Mouse (Mus musculus) B cell, adult (primary cell): ENCODE results near the gene Prrt1. TPM values are rescaled to one million over a fixed set of nuclear protein-coding genes. Genes with fewer than 3 reads are reported as not detected.

Source experiments
- total RNA-seq: library from RNA; stranded (reverse); gene quantifications from 4 replicates; pipeline ENCODE4 v1.2.4, GENCODE M21; 2023; ENCODE audit not compliant: inconsistent age

Gene Prrt1
- total RNA-seq = 0.84 TPM in 1 of 4 replicates, not detected in the others

DNA sequence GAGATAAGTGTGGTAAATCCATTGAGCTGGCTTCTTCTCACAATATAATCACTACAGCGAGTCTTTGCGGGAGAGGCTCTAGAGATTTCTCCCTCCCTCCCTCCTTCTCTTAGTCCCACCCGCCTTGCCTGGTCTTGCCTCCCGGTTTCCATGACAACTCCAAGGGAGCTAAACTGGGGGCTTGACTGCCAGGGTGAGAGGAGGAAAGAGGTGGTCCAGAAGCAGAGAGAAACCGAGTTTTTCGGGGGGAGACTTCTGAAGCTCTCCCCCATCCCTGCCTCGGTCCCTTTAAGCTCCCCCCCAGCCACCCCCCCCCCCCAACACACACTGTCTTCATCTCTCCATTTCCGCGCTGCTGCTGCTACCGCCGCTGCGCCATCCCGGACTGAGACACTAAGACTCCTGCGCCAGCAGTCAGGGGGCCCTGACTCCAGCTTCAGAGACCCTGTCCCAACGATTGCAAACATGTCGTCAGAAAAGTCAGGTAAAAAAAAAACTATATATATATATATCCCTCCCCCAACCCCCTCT is at the start of gene Prrt1:
Prrt1 (plus strand) TSS at position 313 of the 531 bp plus-strand sequence.

DNA sequence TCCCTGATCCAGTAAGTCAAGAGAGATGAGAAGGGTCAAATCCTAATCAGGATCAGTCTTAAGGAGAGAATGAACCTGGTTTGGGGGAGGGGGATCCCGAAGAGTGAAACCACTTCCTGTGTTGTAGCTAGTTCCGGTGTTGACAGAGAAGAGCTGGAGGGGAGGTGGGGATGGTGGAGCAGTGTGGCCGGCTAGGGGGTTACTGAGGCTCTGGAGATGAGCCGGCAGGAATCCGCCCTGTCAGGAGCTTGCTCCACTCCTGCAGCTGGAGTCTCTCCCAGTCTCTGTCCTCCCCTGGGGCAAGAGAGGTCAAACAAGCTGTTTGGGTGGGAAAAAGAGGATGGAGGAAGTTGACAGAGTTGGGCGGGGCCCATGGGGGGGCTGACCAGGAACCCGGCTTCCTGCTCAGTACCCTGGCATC is 39.6 kb upstream of the Prrt1 start, which contains the start of gene Gpsm3:
Gpsm3 (plus strand) TSS at position 126 of the 421 bp plus-strand sequence.

DNA sequence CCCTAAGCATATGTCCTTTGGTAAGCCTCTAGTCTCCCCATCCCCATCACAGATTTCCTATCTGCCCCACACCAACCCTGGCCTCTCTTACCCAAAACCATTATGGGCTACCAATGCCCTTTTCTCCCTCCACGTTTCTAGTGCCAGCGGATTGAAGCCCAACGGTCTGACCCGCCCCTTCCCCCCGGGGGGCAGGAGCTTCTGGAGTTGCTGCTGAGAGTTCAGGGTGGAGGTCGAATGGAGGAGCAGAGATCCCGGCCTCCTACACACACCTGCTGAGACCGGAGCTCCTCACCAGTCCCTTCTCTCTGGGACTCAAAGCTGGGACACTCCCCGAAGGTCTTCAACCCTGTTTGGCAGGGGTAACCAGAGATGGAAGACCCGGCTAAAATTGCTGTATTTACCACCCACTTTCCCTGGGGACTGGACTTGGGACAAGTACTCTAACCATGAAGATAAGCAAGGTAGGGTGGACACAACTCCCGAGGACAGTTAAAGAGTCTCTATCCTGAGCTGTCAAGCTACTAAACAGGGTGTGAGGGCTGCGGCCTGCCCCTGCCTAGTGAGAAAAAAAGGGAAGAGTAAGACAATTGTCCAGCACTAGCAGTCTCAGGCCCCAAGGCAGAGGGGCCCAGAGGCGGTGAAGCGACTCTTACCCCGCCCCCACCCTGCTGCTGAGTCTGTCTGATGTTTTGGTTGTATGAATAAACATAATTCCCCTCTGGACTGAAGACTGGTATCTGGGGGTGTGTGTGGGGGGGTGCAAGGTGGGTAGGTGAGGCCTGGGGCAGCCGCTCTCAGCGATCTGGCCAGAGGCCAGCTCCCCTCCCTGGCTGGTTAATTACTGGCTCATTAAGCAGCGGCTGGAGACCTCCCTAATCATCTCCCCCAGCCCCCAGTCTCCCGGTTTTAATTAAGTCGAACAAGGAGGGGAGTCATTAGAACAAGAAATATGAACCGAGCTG is 38.0 kb upstream of the Prrt1 start, which contains the start of gene Pbx2:
Pbx2 (plus strand) TSS at position 238 of the 965 bp plus-strand sequence.

DNA sequence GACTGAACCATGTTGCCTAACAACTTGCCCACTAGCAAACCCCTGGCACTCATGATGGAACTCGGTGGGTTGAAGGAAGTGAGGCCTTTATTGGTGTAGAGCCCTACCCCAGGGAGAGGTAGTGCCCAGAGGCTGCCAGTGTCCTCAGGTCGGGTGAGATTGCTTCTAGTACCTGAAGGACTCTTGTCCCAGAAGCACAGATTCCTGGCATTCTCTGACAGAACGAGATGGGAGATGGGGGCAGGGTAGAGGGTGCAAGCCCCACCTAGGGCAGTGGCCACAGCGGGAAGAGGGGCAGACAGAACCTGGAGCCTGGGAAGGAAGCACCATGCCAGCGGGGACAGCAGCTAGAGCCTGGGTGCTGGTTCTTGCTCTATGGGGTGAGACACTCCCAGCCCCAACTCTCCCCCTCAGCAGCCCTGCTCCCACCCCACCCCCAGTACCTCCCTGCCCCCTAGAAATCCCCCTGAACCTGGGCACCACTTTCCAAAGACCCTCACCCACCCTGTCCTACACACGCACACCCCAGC is 31.7 kb upstream of the Prrt1 start, which contains the start of gene Ager:
Ager (plus strand) TSS at position 297 of the 530 bp plus-strand sequence.

DNA sequence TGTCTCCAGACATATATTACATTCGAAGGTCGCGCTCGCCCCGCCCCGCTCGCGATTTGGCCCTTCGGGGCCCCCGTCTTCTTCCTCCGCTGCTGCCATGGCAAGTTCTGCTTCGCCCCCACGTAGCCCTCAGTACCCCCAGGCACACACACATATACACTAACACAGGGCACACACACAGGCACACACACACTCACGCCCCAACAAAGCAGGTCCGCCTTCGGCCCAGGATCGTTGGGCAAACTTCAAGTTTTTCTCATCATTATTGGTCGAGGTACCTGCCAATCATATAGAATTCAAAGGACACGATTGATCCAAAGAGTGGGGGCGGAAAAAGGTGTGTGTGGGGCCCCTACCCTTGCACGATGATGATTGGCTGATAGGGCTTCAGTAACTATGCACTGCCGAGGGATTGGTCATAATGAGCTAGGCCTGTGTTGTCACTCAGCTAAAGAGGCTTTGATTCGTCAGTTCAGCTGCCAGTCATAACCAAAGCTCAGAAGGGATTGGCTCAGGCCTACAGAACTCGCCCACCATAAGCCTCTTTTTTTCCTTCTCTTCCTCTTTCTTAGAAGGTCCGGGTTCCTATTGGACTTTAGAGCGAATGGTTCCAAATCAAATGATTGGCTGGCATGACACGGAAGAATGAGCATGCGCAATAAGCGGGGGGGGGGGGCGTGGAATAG is 25.8 kb upstream of the Prrt1 start, which contains the start of gene Rnf5:
Rnf5 (minus strand) TSS at position 316 of the 686 bp plus-strand sequence.

DNA sequence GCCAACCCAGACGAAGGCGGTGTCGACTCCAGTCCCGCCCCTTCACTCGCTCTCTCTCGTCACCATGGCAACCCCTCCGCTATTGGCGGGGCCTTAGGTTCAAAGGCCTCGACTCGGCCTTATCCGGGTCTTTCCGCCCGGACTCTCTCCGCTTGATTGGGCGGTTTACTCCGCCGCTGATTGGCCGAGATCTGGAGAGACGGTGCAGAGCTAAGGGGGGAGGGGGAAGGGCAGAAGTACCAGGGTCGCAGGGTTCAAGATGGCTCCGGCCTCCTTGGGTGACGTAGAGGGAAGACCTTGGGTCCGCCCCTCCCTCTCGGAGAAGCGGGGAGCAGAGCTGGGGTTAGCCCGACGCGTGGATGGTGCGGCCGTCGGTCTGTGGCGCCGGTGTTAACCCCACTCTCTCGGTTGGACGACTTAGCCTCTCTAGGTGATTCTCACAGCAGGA is 25.2 kb upstream of the Prrt1 start, which contains the start of gene Agpat1:
Agpat1 (plus strand) TSS at position 202 of the 448 bp plus-strand sequence.

DNA sequence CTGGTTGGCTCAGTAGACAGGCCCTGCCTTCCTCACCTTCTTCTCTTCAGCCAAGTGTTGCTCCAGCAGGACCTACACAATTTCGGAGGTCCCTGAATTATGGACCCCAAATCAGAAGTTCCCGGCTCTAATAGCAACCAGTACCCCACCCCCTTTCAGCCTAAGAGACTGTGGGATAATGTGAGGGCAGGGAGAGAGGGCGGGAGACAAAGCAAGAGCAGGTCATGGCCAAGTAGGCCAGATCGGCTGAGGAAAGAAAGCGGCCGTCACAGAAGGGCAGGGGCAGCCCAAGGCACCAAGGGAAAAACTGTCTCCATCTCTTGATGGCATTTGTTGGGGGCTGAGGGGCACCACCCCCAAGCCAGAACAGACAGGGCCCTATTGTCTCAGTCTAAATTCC is 13.5 kb upstream of the Prrt1 start, which contains the start of gene Egfl8:
Egfl8 (minus strand) TSS at position 101 of the 400 bp plus-strand sequence.

DNA sequence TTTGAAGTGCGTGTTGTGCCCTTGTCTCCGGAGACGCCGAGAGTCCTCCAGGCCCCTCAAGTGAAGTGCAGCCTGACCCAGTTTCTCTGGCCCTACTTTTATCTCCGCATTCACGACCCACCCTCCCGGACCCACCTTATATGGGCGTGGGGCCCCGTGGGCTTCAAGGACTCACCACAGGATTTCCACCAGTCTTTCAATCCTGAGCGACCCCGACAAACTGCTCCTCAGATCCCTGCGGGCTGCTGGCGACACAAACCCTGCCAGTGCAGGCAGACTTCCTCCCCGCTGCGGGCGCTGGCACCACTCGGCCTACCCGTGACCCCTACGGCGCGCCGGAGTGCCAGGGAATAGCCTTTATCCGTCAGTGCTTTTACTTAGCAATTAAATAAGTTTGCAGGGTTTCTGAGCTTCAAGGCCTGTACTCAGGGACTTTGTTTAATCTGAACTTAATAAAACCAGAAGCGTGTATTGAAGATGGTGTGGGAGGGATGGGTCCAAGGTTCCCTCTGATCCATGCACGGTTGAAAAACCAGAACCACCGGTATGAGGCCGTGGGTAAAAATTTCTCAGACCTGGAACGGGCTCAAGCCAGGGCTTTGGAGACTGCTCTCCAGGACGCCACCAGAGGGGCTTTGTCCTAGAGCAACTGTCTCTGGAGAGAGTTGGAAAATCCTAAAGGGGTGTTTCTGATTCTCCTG is 1.2 kb upstream of the Prrt1 start, which contains the start of gene Ppt2:
Ppt2 (minus strand) TSS at position 568 of the 701 bp plus-strand sequence.

DNA sequence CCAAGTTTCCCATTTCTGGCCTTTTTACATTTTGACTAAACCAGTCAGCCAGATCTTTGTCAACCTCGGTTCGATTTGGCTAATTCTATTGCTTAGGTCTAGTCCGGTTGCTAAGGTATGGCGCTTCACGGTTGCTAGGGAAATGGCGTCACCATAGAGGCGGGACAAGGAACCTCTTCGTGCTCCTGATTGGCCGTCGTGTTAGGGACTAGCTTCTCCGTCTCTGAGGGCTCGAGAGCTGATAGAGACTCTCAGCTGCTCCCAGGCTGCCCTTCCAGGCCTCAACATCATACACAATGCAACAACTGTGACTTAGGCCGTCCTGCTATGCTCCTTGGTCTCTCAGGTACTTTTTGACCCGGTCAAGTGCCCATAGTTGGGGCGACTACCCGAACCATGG is 15.3 kb downstream of the Prrt1 start, which contains the start of gene Fkbpl:
Fkbpl (plus strand) TSS at position 157 of the 400 bp plus-strand sequence.

DNA sequence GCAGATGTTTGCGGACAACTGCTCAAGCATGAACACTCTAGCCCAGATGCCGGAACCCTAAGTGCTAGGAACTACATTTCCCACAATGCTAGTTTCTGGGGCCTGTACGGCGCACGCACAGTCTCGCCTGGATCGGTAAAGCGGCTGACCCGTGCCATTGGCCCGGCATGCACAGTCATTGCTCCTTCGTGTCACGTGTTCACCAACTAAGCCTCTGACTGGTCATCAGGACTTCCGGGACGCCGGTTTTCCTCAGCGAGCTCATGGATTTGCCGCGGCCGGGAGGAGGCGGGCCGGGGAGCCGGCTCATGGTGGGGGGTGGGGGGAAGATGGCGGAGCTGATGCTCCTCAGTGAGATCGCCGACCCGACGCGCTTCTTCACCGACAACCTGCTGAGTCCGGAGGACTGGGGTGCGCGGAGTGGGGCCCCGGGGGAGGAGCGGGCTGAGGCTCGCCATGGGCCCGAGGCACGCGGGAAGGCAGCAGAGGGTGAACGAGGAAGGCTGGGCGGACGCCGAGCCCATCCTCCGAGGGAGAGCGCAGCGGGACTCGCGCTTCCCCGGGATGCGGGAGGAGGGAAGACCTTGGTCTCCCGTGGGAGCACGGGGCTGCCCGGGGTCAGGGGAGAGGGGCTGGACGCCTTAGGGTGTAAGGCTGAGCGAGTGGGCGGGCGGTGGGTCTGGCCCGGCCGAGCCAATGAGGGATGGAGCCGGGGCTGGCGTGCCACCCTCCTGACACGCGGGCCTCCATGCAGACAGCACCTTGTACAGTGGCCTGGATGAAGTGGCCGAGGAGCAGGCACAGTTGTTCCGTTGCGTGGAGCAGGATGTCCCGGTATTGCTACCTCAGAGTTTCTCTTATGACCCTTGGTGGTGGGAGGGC is 17.8 kb downstream of the Prrt1 start, which contains the start of gene Atf6b:
Atf6b (plus strand) TSS at position 241 of the 882 bp plus-strand sequence.

DNA sequence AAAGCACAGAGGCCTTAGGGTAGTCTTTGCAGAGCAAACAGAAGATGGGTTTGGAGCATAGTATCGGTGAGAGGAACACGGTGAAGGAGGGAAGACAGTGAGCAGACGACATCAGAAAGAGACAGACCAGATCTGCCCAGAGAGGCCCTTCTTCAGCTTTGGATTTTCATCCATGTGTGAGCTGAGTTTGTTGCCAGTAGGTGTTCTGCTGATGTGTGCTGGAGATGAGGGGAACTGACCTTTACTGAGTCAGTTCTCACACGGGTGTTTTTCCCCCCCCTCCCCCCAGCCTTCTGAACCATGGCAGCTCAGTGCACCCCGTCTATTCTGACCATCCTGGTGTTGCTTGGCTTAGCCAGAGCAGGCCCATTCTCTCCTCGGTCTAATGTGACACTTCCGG is 40.9 kb downstream of the Prrt1 start, which contains the start of gene Tnxb:
Tnxb (plus strand) TSS at position 301 of the 400 bp plus-strand sequence.

Other genes starting within 250 kb of the Prrt1 start
- gene BC051142, start 230.7 kb upstream of the Prrt1 start, total RNA-seq = 6.3 to 23.1 TPM (median 16.8 TPM) in 4 replicates
- not detected in 4 replicates for gene Btnl4, start 152.2 kb upstream of the Prrt1 start, total RNA-seq
- gene Btnl6, start 112.2 kb upstream of the Prrt1 start, total RNA-seq = not detected in 4 replicates
- 0.21 to 2.0 TPM (median 1.6 TPM) in 4 replicates for gene Notch4, start 65.3 kb upstream of the Prrt1 start, total RNA-seq
- gene Gpsm3, start 39.7 kb upstream of the Prrt1 start, total RNA-seq = 116 to 126 TPM (median 122 TPM) in 4 replicates
- 51.6 to 61.4 TPM (median 59.6 TPM) in 4 replicates for gene Pbx2, start 38.3 kb upstream of the Prrt1 start, total RNA-seq
- 3.9 to 4.7 TPM (median 4.7 TPM) in 4 replicates for gene Ager, start 31.7 kb upstream of the Prrt1 start, total RNA-seq
- 30.2 to 36.8 TPM (median 35.2 TPM) in 4 replicates for gene Rnf5, start 25.8 kb upstream of the Prrt1 start, total RNA-seq
- 58.3 to 69.5 TPM (median 62.3 TPM) in 4 replicates for gene Agpat1, start 25.3 kb upstream of the Prrt1 start, total RNA-seq
- gene Egfl8, start 13.6 kb upstream of the Prrt1 start, total RNA-seq = 0.66 to 0.67 TPM in 2 of 4 replicates, not detected in the others
- gene Ppt2, start 1.0 kb upstream of the Prrt1 start, total RNA-seq = 3.3 to 5.0 TPM (median 4.2 TPM) in 4 replicates
- gene Fkbpl, start 15.2 kb downstream of the Prrt1 start, total RNA-seq = 2.6 to 5.5 TPM (median 2.9 TPM) in 4 replicates
- 66.4 to 79.2 TPM (median 74.6 TPM) in 4 replicates for gene Atf6b, start 17.6 kb downstream of the Prrt1 start, total RNA-seq
- 0.09 to 0.22 TPM (median 0.22 TPM) in 3 of 4 replicates, not detected in the other for gene Tnxb, start 41.0 kb downstream of the Prrt1 start, total RNA-seq
- gene C4b, start 114.3 kb downstream of the Prrt1 start, total RNA-seq = 1.8 to 3.2 TPM (median 2.4 TPM) in 4 replicates
- not detected in 4 replicates for gene Cyp21a1, start 175.0 kb downstream of the Prrt1 start, total RNA-seq
- 60.8 to 71.7 TPM (median 69.2 TPM) in 4 replicates for gene Stk19, start 207.4 kb downstream of the Prrt1 start, total RNA-seq
- gene Dxo, start 207.5 kb downstream of the Prrt1 start, total RNA-seq = 75.3 to 85.7 TPM (median 83.7 TPM) in 4 replicates
- gene Skiv2l, start 220.7 kb downstream of the Prrt1 start, total RNA-seq = 102 to 123 TPM (median 110 TPM) in 4 replicates
- gene Nelfe, start 220.9 kb downstream of the Prrt1 start, total RNA-seq = 33.5 to 41.3 TPM (median 38.0 TPM) in 4 replicates
- 0.54 TPM in 1 of 4 replicates, not detected in the others for gene Cfb, start 233.0 kb downstream of the Prrt1 start, total RNA-seq
- gene Zbtb12, start 249.9 kb downstream of the Prrt1 start, total RNA-seq = 11.1 to 11.4 TPM (median 11.2 TPM) in 4 replicates